Mouse (Mus musculus) lung, postnatal 0 days (tissue): ENCODE data around the gene Elavl2.

Experiments used
- CTCF ChIP-seq: IDR thresholded peaks from 2 replicates; pipeline ENCODE4 v1.5.1; 2016; ENCODE audit warnings: antibody characterized with exemption, mild to moderate bottlenecking
- EP300 ChIP-seq: IDR thresholded peaks from 2 replicates; pipeline ENCODE4 v1.6.1; 2016; ENCODE audit warnings: antibody characterized with exemption, mild to moderate bottlenecking, control low read depth

GRCm38 (mm10) chr4:91405047-91405446, 4.5 kb upstream of the Elavl2 start:
- TF ChIP-seq CTCF = no peak
- TF ChIP-seq EP300 = no peak
